9 mouse cellular contexts compared by ENCODE assay signal in genomic region chr12:86157894-86158444, GRCm38 (mm10).
DNase-seq lines count a peak whose midpoint lies in the region; ATAC-seq and TF ChIP-seq lines count a peak whose summit lies in the region.
"Had no signal": no experiment of that assay in that cellular context is flagged by ENCODE, and none has a peak within 500 bp of the region (broad histone marks: within the 10 kb centered on the region; RNA-seq: fewer than 3 reads in every experiment).

No protein-coding gene starts in this region.

- H3K4me3 ChIP-seq in embryonic facial prominence, embryonic 13.5 days, result no peak overlapping the region
- no peak overlapping the region for H3K4me3 ChIP-seq in intestine, embryonic 16.5 days (ENCODE audit: low read length)
- H3K4me3 ChIP-seq in stomach, postnatal 0 days (ENCODE audit: low read depth, low read length), result no peak overlapping the region

- peaks cover 10% of the 10 kb centered on the region; the same call in 1 of the 2 replicates for H3K36me3 ChIP-seq in embryonic facial prominence, embryonic 13.5 days
- no peaks in the 10 kb centered on the region for H3K36me3 ChIP-seq in intestine, embryonic 16.5 days (ENCODE audit: control insufficient read depth, insufficient read depth, low read length)
- no peaks in the 10 kb centered on the region for H3K36me3 ChIP-seq in stomach, postnatal 0 days (ENCODE audit: control insufficient read depth, insufficient read depth, low read length)
- H3K36me3 ChIP-seq: G1E had no signal

- no peak for TF ChIP-seq CTCF in stomach, postnatal 0 days (IDR thresholded peaks at IDR 0.05; ENCODE audit: low read depth)

- TF ChIP-seq EP300 in stomach, postnatal 0 days (optimal IDR thresholded peaks at IDR 0.05), result no peak

- H3K9me3 ChIP-seq in embryonic facial prominence, embryonic 13.5 days, result no peaks in the 10 kb centered on the region
- H3K9me3 ChIP-seq in intestine, embryonic 16.5 days (ENCODE audit: control insufficient read depth, low read length), result no peaks in the 10 kb centered on the region
- H3K9me3 ChIP-seq in stomach, postnatal 0 days (ENCODE audit: control insufficient read depth, low read length), result no peaks in the 10 kb centered on the region

- peak; percentile 28; the same call in 1 of the 2 replicates for ATAC-seq in embryonic facial prominence, embryonic 13.5 days (ENCODE audit: insufficient number of reproducible peaks, insufficient read depth, low FRiP score, low TSS enrichment, low read depth)
- peak; percentile 73 for ATAC-seq in intestine, embryonic 16.5 days
- 0 out of 2 replicates have a peak, but pooled peaks have one; percentile 32 for ATAC-seq in stomach, postnatal 0 days (ENCODE audit: low FRiP score, low TSS enrichment)

- intact Hi-C loops in heart, postnatal 25 days (cut with DNase I), result no loop called here

- 12% methylated on average over 8 of the region's 8 CpGs for WGBS in embryonic facial prominence, embryonic 13.5 days
- 23% methylated on average over 8 of the region's 8 CpGs for WGBS in intestine, embryonic 16.5 days
- 14% methylated on average over 8 of the region's 8 CpGs for WGBS in stomach, postnatal 0 days

- H3K4me1 ChIP-seq in embryonic facial prominence, embryonic 13.5 days, result peaks cover 25% of the 10 kb centered on the region
- H3K4me1 ChIP-seq in intestine, embryonic 16.5 days (ENCODE audit: control insufficient read depth, insufficient read depth, low read length), result peaks cover 13% of the 10 kb centered on the region
- no peaks in the 10 kb centered on the region for H3K4me1 ChIP-seq in stomach, postnatal 0 days (replicated peaks; ENCODE audit: control insufficient read depth, insufficient read depth)

- H3K4me2 ChIP-seq in embryonic facial prominence, embryonic 13.5 days, result no peak overlapping the region
- H3K4me2 ChIP-seq in intestine, embryonic 16.5 days (ENCODE audit: low read depth, low read length), result 0 out of 2 replicates have a peak overlapping the region, but pooled peaks have one; percentile 12
- no peak overlapping the region for H3K4me2 ChIP-seq in stomach, postnatal 0 days (replicated peaks; ENCODE audit: low read depth)

- H3K9ac ChIP-seq in embryonic facial prominence, embryonic 13.5 days, result no peak overlapping the region
- H3K9ac ChIP-seq in intestine, embryonic 16.5 days (ENCODE audit: low read depth, low read length), result no peak overlapping the region
- no peak overlapping the region for H3K9ac ChIP-seq in stomach, postnatal 0 days (ENCODE audit: low read length)

- H3K27me3 ChIP-seq in embryonic facial prominence, embryonic 13.5 days, result no peaks in the 10 kb centered on the region
- no peaks in the 10 kb centered on the region for H3K27me3 ChIP-seq in intestine, embryonic 16.5 days (replicated peaks; ENCODE audit: control insufficient read depth, insufficient read depth, low read length)
- H3K27me3 ChIP-seq in stomach, postnatal 0 days (ENCODE audit: control insufficient read depth, insufficient read depth, low read length), result no peaks in the 10 kb centered on the region

- peak; percentile 96 for DNase-seq in heart, adult 11 months
- no peak for DNase-seq in heart, postnatal 25 days (ENCODE audit: low spot score)
- DNase-seq in NIH3T3 (ENCODE audit: low read depth), result peak; percentile 79
- DNase-seq in stomach, postnatal 0 days (ENCODE audit: low spot score), result no peak
- DNase-seq in yolk sac, embryonic 10.5 days (ENCODE audit: low spot score), result no peak
- DNase-seq in adrenal gland, adult (ENCODE audit: inconsistent age in 2 of 2, low spot score in 1 of 2), result no peak

- H3K27ac ChIP-seq in embryonic facial prominence, embryonic 13.5 days, result peak overlapping the region; percentile 76
- H3K27ac ChIP-seq in intestine, embryonic 16.5 days (ENCODE audit: low read length), result peak overlapping the region; percentile 28; the same call in 1 of the 2 replicates
- no peak overlapping the region for H3K27ac ChIP-seq in stomach, postnatal 0 days (replicated peaks)

Comparison
In these comparisons a context has a peak if more than half of its experiments do, and no peak if none do; other contexts are left out.
1. DNase-seq: peak in heart, adult 11 months (single experiment) and NIH3T3 (single experiment); none in heart, postnatal 25 days (single experiment), stomach, postnatal 0 days (single experiment), yolk sac, embryonic 10.5 days (single experiment) and adrenal gland, adult (0 of 2).
2. Peak in every context shown above with its lines, with median percentiles within 50 percentile points of each other: ATAC-seq.